Mouse (Mus musculus) kidney, adult 10 weeks (tissue): ENCODE measurements around the gene Lima1. TPM values are rescaled to one million over a fixed set of nuclear protein-coding genes. Genes with fewer than 3 reads are reported as not detected.

Experiments
- polyA plus RNA-seq: library from polyadenylated mRNA; stranded (reverse); fragments of 350-450 nt; fragmentation: Illumina TruSeq; extraction: RNeasy Lipid Tissue Mini Kit (QIAGEN cat#74804); gene quantifications from one replicate; pipeline ENCODE4 v1.2.3, GENCODE M21; 2014; ENCODE audit warnings: low read depth, low replicate concordance

The Lima1 gene
- polyA plus RNA-seq: 46.3 TPM

DNA sequence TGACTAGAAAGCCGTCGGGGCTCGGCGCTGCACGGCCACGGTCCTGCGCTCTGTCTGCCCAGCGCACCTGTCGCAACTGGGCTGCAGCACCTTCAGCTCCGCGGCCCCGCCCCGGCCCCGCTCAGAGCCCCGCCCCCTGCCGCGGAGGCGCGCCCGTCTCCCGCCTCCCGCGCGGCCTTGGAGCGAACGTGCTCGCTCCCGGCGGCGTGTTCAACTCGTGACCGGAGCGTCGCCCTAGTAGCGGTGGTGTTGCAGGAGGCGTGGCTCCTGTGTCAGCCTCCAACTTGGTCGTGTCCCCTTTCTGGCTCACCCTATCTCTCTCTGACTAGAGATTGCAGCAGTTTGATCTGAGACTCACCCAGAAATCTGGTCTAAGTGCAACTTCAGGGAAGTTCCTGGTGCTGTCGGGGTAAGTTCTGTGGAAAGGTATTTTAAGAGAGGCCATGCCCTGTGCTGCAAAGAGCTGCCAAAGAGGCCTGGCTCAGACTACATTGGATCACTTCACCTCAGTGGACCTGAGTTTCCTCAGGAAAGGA, at the start of gene Lima1:
Gene Lima1 (minus strand): TSS at position 123 of the 536 bp plus-strand sequence.

DNA sequence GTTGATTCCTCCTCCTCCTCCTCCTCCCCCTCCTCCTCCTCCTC, 102.6 kb downstream of the Lima1 start, which contains the start of gene Cers5:
Gene Cers5 (minus strand): TSS at position 5 of the 44 bp plus-strand sequence.

Other genes starting within 250 kb of the Lima1 start
- 1.9 TPM for gene Racgap1, start 223.8 kb downstream of the Lima1 start, polyA plus RNA-seq
- gene Asic1, start 205.1 kb downstream of the Lima1 start, polyA plus RNA-seq: not detected
- 4.1 TPM for gene Smarcd1, start 173.3 kb downstream of the Lima1 start, polyA plus RNA-seq
- gene Gm17349, start 170.0 kb downstream of the Lima1 start, polyA plus RNA-seq: not detected
- 10.5 TPM for gene Gpd1, start 157.9 kb downstream of the Lima1 start, polyA plus RNA-seq
- gene Cox14, start 149.8 kb downstream of the Lima1 start, polyA plus RNA-seq: 31.3 TPM
- gene Cers5, start 102.6 kb downstream of the Lima1 start, polyA plus RNA-seq: 41.6 TPM
- gene Fam186a, start 91.6 kb upstream of the Lima1 start, polyA plus RNA-seq: not detected
- gene Larp4, start 94.6 kb upstream of the Lima1 start, polyA plus RNA-seq: 95.7 TPM
- gene Dip2b, start 163.2 kb upstream of the Lima1 start, polyA plus RNA-seq: 2.8 TPM